Mouse (Mus musculus): ENCODE measurements around the gene Mfsd4b1. TPM values are rescaled to one million over a fixed set of nuclear protein-coding genes. Genes with fewer than 3 reads are reported as not detected.

Mfsd4b1 gene
- total and polyA plus RNA-seq, 2 experiments from 2014 or later = 2.3 to 3.8 TPM

GRCm38 (mm10) chr10:40053257-40053895 lies 28.3 kb upstream of the Mfsd4b1 start:
- ATAC-seq (ENCODE audit: insufficient read depth, low read depth) (peak; percentile 24; the same call in 1 of the 2 replicates), DNase-seq (ENCODE audit: low spot score) (peak; percentile 57)
- WGBS = 51% methylated on average over 3 of the region's 3 CpGs

GRCm38 (mm10) chr10:40051997-40052396 lies 26.9 kb upstream of the Mfsd4b1 start:
- Histone ChIP-seq H3K36me3 (replicated peaks; ENCODE audit: control insufficient read depth, insufficient read depth, low read length) (peaks cover 13% of the 10 kb centered on the region), H3K4me1 (ENCODE audit: control insufficient read depth, insufficient read depth) (no peaks in the 10 kb centered on the region), H3K27ac (ENCODE audit: low read depth) (no peak overlapping the region), H3K4me3 (ENCODE audit: low read depth, low read length) (no peak overlapping the region), H3K4me2 (ENCODE audit: low read depth, low read length) (no peak overlapping the region), H3K27me3 (ENCODE audit: control insufficient read depth, insufficient read depth, low read length) (no peaks in the 10 kb centered on the region), H3K9me3 (replicated peaks; ENCODE audit: control insufficient read depth, low read length) (no peaks in the 10 kb centered on the region), H3K9ac (replicated peaks; ENCODE audit: low read depth, low read length) (no peak overlapping the region)
- WGBS = 68% methylated on average over 3 of the region's 3 CpGs
- DNase-seq (ENCODE audit: low spot score) (no peak), ATAC-seq (ENCODE audit: insufficient read depth, low read depth) (no peak)
- TF ChIP-seq CTCF (IDR thresholded peaks at IDR 0.05; ENCODE audit: low read depth) = no peak
- TF ChIP-seq EP300 (IDR thresholded peaks at IDR 0.05; ENCODE audit: low read depth) = no peak

More at GRCm38 (mm10) chr10:40053257-40053895, 28.3 kb upstream of the Mfsd4b1 start:
- Histone ChIP-seq H3K36me3 (replicated peaks; ENCODE audit: control insufficient read depth, insufficient read depth, low read length) (peaks cover 13% of the 10 kb centered on the region), H3K4me3 (ENCODE audit: low read depth, low read length) (no peak overlapping the region), H3K9ac (replicated peaks; ENCODE audit: low read depth, low read length) (no peak overlapping the region), H3K27me3 (ENCODE audit: control insufficient read depth, insufficient read depth, low read length) (no peaks in the 10 kb centered on the region), H3K4me2 (ENCODE audit: low read depth, low read length) (no peak overlapping the region), H3K4me1 (ENCODE audit: control insufficient read depth, insufficient read depth) (no peaks in the 10 kb centered on the region), H3K9me3 (replicated peaks; ENCODE audit: control insufficient read depth, low read length) (no peaks in the 10 kb centered on the region), H3K27ac (ENCODE audit: low read depth) (no peak overlapping the region)
- TF ChIP-seq EP300 (IDR thresholded peaks at IDR 0.05; ENCODE audit: low read depth) (no peak), CTCF (IDR thresholded peaks at IDR 0.05; ENCODE audit: low read depth) (peak; percentile 63)

GRCm38 (mm10) chr10:40050763-40051162 lies 25.7 kb upstream of the Mfsd4b1 start:
- WGBS = 85% methylated on average over 2 of the region's 2 CpGs
- no peak for ATAC-seq (ENCODE audit: insufficient read depth, low read depth)
- DNase-seq (ENCODE audit: low spot score) = no peak
- no peak overlapping the region for H3K4me2 ChIP-seq (ENCODE audit: low read depth, low read length)
- H3K36me3 ChIP-seq (replicated peaks; ENCODE audit: control insufficient read depth, insufficient read depth, low read length) = peaks cover 13% of the 10 kb centered on the region
- no peak overlapping the region for H3K27ac ChIP-seq (ENCODE audit: low read depth)
- no peaks in the 10 kb centered on the region for H3K4me1 ChIP-seq (ENCODE audit: control insufficient read depth, insufficient read depth)
- H3K9ac ChIP-seq (replicated peaks; ENCODE audit: low read depth, low read length) = no peak overlapping the region
- H3K4me3 ChIP-seq (ENCODE audit: low read depth, low read length) = no peak overlapping the region
- no peaks in the 10 kb centered on the region for H3K27me3 ChIP-seq (ENCODE audit: control insufficient read depth, insufficient read depth, low read length)
- no peak for TF ChIP-seq EP300 (IDR thresholded peaks at IDR 0.05; ENCODE audit: low read depth)
- no peak for TF ChIP-seq CTCF (IDR thresholded peaks at IDR 0.05; ENCODE audit: low read depth)
- no peaks in the 10 kb centered on the region for H3K9me3 ChIP-seq (replicated peaks; ENCODE audit: control insufficient read depth, low read length)

- 31% methylated on average over 4 of the region's 4 CpGs for WGBS
- DNase-seq (ENCODE audit: low spot score) (peak; percentile 26), ATAC-seq (ENCODE audit: insufficient read depth, low read depth) (no peak)
- Histone ChIP-seq H3K4me2 (ENCODE audit: low read depth, low read length) (no peak overlapping the region), H3K4me1 (ENCODE audit: control insufficient read depth, insufficient read depth) (no peaks in the 10 kb centered on the region), H3K4me3 (ENCODE audit: low read depth, low read length) (no peak overlapping the region), H3K27ac (ENCODE audit: low read depth) (no peak overlapping the region), H3K27me3 (ENCODE audit: control insufficient read depth, insufficient read depth, low read length) (no peaks in the 10 kb centered on the region), H3K9me3 (replicated peaks; ENCODE audit: control insufficient read depth, low read length) (no peaks in the 10 kb centered on the region), H3K36me3 (replicated peaks; ENCODE audit: control insufficient read depth, insufficient read depth, low read length) (peaks cover 4% of the 10 kb centered on the region; the same call in 1 of the 2 replicates), H3K9ac (replicated peaks; ENCODE audit: low read depth, low read length) (no peak overlapping the region)
- TF ChIP-seq EP300 (IDR thresholded peaks at IDR 0.05; ENCODE audit: low read depth) = no peak
- peak; percentile 64 for TF ChIP-seq CTCF (IDR thresholded peaks at IDR 0.05; ENCODE audit: low read depth)
Measured at GRCm38 (mm10) chr10:40041339-40041738, 16.3 kb upstream of the Mfsd4b1 start.

- WGBS = 69% methylated on average over 24 of the region's 24 CpGs
- H3K36me3 ChIP-seq (replicated peaks; ENCODE audit: control insufficient read depth, insufficient read depth, low read length) = peaks cover 13% of the 10 kb centered on the region; the same call in 1 of the 2 replicates
- no peak overlapping the region for H3K4me3 ChIP-seq (ENCODE audit: low read depth, low read length)
- no peak for ATAC-seq (ENCODE audit: insufficient read depth, low read depth)
- H3K9me3 ChIP-seq (replicated peaks; ENCODE audit: control insufficient read depth, low read length) = no peaks in the 10 kb centered on the region
- no peaks in the 10 kb centered on the region for H3K4me1 ChIP-seq (ENCODE audit: control insufficient read depth, insufficient read depth)
- no peak overlapping the region for H3K9ac ChIP-seq (replicated peaks; ENCODE audit: low read depth, low read length)
- no peak overlapping the region for H3K4me2 ChIP-seq (ENCODE audit: low read depth, low read length)
- no peaks in the 10 kb centered on the region for H3K27me3 ChIP-seq (ENCODE audit: control insufficient read depth, insufficient read depth, low read length)
- no peak for DNase-seq (ENCODE audit: low spot score)
- H3K27ac ChIP-seq (ENCODE audit: low read depth) = no peak overlapping the region
- TF ChIP-seq EP300 (IDR thresholded peaks at IDR 0.05; ENCODE audit: low read depth) = no peak
- TF ChIP-seq CTCF (IDR thresholded peaks at IDR 0.05; ENCODE audit: low read depth) = no peak
Measured at GRCm38 (mm10) chr10:40036686-40037560, 11.9 kb upstream of the Mfsd4b1 start.
